Mouse (Mus musculus) MEL (cell line): Measurements from ENCODE around the gene Pgd. TPM values are rescaled to one million over a fixed set of nuclear protein-coding genes. Genes with fewer than 3 reads are reported as not detected.

ENCODE experiments used
- DNase-seq: peaks from one replicate; pipeline ENCODE4 v3.0.0; 2011; ENCODE audit warnings: low read depth, low spot score
- H3K27ac ChIP-seq: 2 replicates; pipeline ENCODE4 v1.5.1; 2012; ENCODE audit warnings: low read depth, mild to moderate bottlenecking, control low read depth, low read length, moderate library complexity; ENCODE audit not compliant: control insufficient read depth
- H3K27me3 ChIP-seq, 2 experiments: fragments of 150-350 bp in 1 of 2; sonication (generic) in 1 of 2; 2 replicates each; pipeline ENCODE4 v1.6.1; 2012; ENCODE audit warnings: low read length in 2 of 2, mild to moderate bottlenecking in 2 of 2, improper control_type of control experiment in 1 of 2, moderate library complexity in 1 of 2; ENCODE audit not compliant: insufficient read depth in 2 of 2, control insufficient read depth in 1 of 2
- H3K36me3 ChIP-seq, 2 experiments: 2 replicates each; pipeline ENCODE4 v1.6.1; 2012 to 2014; ENCODE audit warnings: low read length in 2 of 2, improper control_type of control experiment in 1 of 2, inconsistent platforms in 1 of 2, mild to moderate bottlenecking in 1 of 2; ENCODE audit not compliant: insufficient read depth in 2 of 2, control insufficient read depth in 1 of 2
- H3K4me1 ChIP-seq, 2 experiments: fragments of 150-350 bp in 1 of 2; sonication (generic) in 1 of 2; 2 replicates each; pipeline ENCODE4 v1.6.1; 2012; ENCODE audit warnings: low read length in 2 of 2, improper control_type of control experiment in 1 of 2, mild to moderate bottlenecking in 1 of 2; ENCODE audit not compliant: insufficient read depth in 2 of 2, control insufficient read depth in 1 of 2
- H3K4me3 ChIP-seq, 2 experiments: fragments of 150-350 bp in 1 of 2; sonication (generic) in 1 of 2; 2 replicates each; pipeline ENCODE4 v1.5.1; 2012; ENCODE audit warnings: low read depth in 2 of 2, low read length in 2 of 2, mild to moderate bottlenecking in 2 of 2, moderate library complexity in 2 of 2, control low read depth in 1 of 2, improper control_type of control experiment in 1 of 2; ENCODE audit not compliant: control insufficient read depth in 1 of 2, insufficient read depth in 1 of 2
- H3K79me2 ChIP-seq: 2 replicates; pipeline ENCODE4 v1.6.1; 2012; ENCODE audit warnings: mild to moderate bottlenecking, low read length, moderate library complexity; ENCODE audit not compliant: control insufficient read depth, poor library complexity, insufficient read depth
- H3K9ac ChIP-seq: 2 replicates; pipeline ENCODE4 v1.6.1; 2012; ENCODE audit warnings: low read depth, mild to moderate bottlenecking, control low read depth, low read length, moderate library complexity; ENCODE audit not compliant: control insufficient read depth, poor library complexity, severe bottlenecking
- H3K9me3 ChIP-seq: fragments of 150-350 bp; sonication (generic); replicated peaks from 2 replicates; pipeline ENCODE4 v1.6.1; 2012; ENCODE audit warnings: mild to moderate bottlenecking, low read length, improper control_type of control experiment, moderate library complexity; ENCODE audit not compliant: insufficient read depth
- CHD1 ChIP-seq: IDR thresholded peaks from 2 replicates; pipeline ENCODE4 v1.6.1; 2012; ENCODE audit warnings: low read depth, mild to moderate bottlenecking, inconsistent platforms, low read length, improper control_type of control experiment
- CTCF ChIP-seq, 3 experiments: IDR thresholded peaks in 2 of 3; conservative IDR thresholded peaks in 1 of 3; 2 replicates each; pipeline ENCODE4 v1.5.1; 2011 to 2012; ENCODE audit warnings: low read length in 3 of 3, low read depth in 2 of 3, mild to moderate bottlenecking in 2 of 3, improper control_type of control experiment in 1 of 3, inconsistent platforms in 1 of 3, mixed read lengths in 1 of 3, moderate library complexity in 1 of 3; ENCODE audit not compliant: control insufficient read depth in 1 of 3, insufficient read depth in 1 of 3, poor library complexity in 1 of 3, severe bottlenecking in 1 of 3
- ETS1 ChIP-seq: IDR thresholded peaks from 2 replicates; pipeline ENCODE4 v1.6.1; 2012; ENCODE audit warnings: low read depth, mild to moderate bottlenecking, inconsistent platforms, low read length, improper control_type of control experiment, moderate library complexity
- GABPA ChIP-seq: IDR thresholded peaks from 2 replicates; pipeline ENCODE4 v1.6.1; 2012; ENCODE audit warnings: low read depth, mild to moderate bottlenecking, inconsistent platforms, low read length, improper control_type of control experiment, moderate library complexity
- JUND ChIP-seq: IDR thresholded peaks from 2 replicates; pipeline ENCODE4 v1.6.1; 2011; ENCODE audit warnings: low read depth, mild to moderate bottlenecking, improper control_type of control experiment, low read length
- KAT2A ChIP-seq: conservative IDR thresholded peaks from 2 replicates; pipeline ENCODE4 v1.6.1; 2012; ENCODE audit warnings: low read depth, low read length, improper control_type of control experiment, inconsistent platforms
- MAX ChIP-seq: IDR thresholded peaks from 2 replicates; pipeline ENCODE4 v1.6.1; 2011; ENCODE audit warnings: low read length, improper control_type of control experiment
- MEF2A ChIP-seq: IDR thresholded peaks from 2 replicates; pipeline ENCODE4 v1.6.1; 2014; ENCODE audit warnings: low read depth, mild to moderate bottlenecking, inconsistent platforms, low read length, improper control_type of control experiment; ENCODE audit not compliant: poor library complexity, insufficient replicate concordance, severe bottlenecking; ENCODE audit errors: extremely low read depth
- NELFE ChIP-seq: IDR thresholded peaks from 2 replicates; pipeline ENCODE4 v1.6.1; 2011; ENCODE audit warnings: low read depth, low read length, improper control_type of control experiment
- NRF1 ChIP-seq: IDR thresholded peaks from 2 replicates; pipeline ENCODE4 v1.6.1; 2014; ENCODE audit warnings: low read depth, mild to moderate bottlenecking, inconsistent platforms, low read length, improper control_type of control experiment, moderate library complexity; ENCODE audit not compliant: poor library complexity, insufficient read depth, severe bottlenecking
- POLR2AphosphoS2 ChIP-seq: IDR thresholded peaks from 2 replicates; pipeline ENCODE4 v1.6.1; 2011; ENCODE audit warnings: low read length, improper control_type of control experiment
- TBP ChIP-seq: IDR thresholded peaks from 2 replicates; pipeline ENCODE4 v1.8.0; 2011; ENCODE audit warnings: low read depth, low read length, improper control_type of control experiment
- TCF12 ChIP-seq: IDR thresholded peaks from 2 replicates; pipeline ENCODE4 v1.6.1; 2014; ENCODE audit warnings: low read depth, mild to moderate bottlenecking, inconsistent platforms, low read length, improper control_type of control experiment, moderate library complexity
- USF1 ChIP-seq: IDR thresholded peaks from 2 replicates; pipeline ENCODE4 v1.6.1; 2014; ENCODE audit warnings: low read depth, mild to moderate bottlenecking, inconsistent platforms, low read length, improper control_type of control experiment, moderate library complexity
- polyA plus RNA-seq, 2 experiments: library from polyadenylated mRNA; stranded (reverse) in 1 of 2; unstranded in 1 of 2; fragments of >175 nt in 1 of 2; fragments of >200 nt in 1 of 2; gene quantifications; 2 replicates each; pipeline versions ENCODE4 v1.2.1 to v1.2.4; 2012; ENCODE audit warnings: low replicate concordance in 2 of 2, low read depth in 1 of 2; ENCODE audit not compliant: insufficient read length in 2 of 2, insufficient read depth in 1 of 2, missing spikeins in 1 of 2
- total RNA-seq: library from RNA; depleted of rRNA; stranded (reverse); fragments of 300-350 nt; gene quantifications from 2 replicates; pipeline ENCODE4 v1.2.3, GENCODE M21; 2012

Gene Pgd
- total and polyA plus RNA-seq, 3 experiments, result 116 to 219 TPM; not detected in 1

DNA sequence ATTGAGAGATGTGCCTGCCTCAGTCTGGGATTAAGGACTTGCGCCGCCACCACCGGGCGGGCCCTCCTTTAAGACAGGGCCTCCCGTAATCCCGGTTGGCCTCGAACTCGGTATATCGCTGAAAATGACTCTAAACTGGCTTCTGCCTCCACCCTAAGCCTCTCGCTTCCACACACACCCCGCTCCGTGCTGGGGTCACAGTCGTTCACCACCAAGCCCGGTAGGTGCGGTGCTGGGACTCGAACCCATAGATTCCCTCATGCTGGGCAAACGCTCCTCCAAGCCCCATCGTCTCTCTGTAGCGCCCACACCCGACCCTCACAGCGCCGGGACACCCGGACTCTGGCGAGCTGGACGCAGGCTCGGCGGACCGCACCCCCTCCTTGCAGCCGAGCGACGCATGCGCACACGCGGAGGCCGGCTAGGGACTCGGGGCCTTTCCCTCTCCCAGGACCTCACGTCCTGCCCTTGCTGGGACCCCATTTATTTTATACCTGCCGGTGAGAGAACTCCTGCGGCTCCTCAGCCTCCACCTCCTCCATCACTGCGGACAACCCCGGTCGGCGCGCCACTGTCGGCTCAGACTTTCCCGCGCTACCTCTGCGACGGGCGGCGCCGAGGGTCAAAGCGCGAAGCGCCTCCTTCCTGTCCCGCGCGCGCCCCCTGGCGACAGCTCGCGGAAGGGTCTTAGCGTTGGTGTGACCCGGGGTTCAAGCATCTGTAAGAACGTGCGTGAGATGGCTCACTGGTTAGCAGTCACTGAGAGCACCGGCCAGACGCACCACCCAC, 29.4 kb downstream of the Pgd start, which contains the start of gene Cenps (continued):
- TF ChIP-seq CTCF (IDR thresholded peaks at IDR 0.05 in 2 of 3, conservative IDR thresholded peaks at IDR 0.05 in 1 of 3; ENCODE audit: control insufficient read depth in 1 of 3, insufficient read depth in 1 of 3, low read depth in 2 of 3, low read length in 3 of 3, poor library complexity in 1 of 3, severe bottlenecking in 1 of 3) (peak; percentile 60 to 85 (median 69)), KAT2A (no peak), USF1 (no peak), TBP (no peak), CHD1 (no peak), GABPA (no peak), NRF1 (peak; percentile 77), MAX (no peak), NELFE (no peak; the same call in 1 of the 2 replicates), ETS1 (no peak), JUND (no peak), POLR2AphosphoS2 (no peak)
- TF ChIP-seq, all 39 proteins: peak for 7

DNA sequence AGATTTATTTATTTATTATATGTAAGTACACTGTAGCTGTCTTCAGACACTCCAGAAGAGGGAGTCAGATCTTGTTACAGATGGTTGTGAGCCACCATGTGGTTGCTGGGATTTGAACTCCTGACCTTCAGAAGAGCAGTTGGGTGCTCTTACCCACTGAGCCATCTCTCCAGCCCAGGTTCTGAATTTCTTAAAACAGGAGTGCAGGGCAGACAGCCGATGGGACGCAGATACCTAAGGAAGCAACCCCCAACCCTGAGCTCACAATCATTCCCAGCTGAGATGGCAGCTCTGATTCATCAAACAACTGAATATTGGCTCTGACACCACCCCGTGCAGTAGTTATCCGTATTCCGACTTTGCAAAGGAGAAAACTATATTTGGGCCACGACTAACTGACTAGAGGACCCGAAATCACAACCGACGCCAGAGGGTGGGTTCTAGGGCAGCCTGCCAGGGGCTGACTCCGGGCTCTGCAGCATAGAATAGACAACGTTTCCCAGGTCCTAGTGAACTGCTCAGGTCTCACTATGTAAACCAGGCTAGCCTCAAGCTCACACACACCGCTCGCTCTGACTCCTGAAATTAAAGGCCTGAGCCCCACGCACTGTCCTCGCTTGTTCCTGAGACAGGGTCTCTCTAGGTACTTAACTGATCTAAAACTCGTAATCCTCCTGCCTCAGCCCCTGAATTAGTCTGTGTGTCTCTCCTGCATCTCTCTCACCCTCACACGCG, 30.3 kb downstream of the Pgd start:
- peak; percentile 40 for DNase-seq
- Histone ChIP-seq H3K36me3 (peaks cover 0 to 2% of the 10 kb centered on the region in 2 experiments; a peak in 3 of 4 replicates), H3K79me2 (peaks cover 7% of the 10 kb centered on the region), H3K27ac (peak overlapping the region; percentile 83; the same call in 1 of the 2 replicates), H3K27me3 (no peaks in the 10 kb centered on the region), H3K4me1 (peaks cover 2 to 7% of the 10 kb centered on the region in 2 experiments; a peak in 3 of 4 replicates), H3K9ac (peak overlapping the region; percentile 91), H3K4me3 (peak overlapping the region; percentile 81 to 86), H3K9me3 (no peaks in the 10 kb centered on the region)
- TF ChIP-seq MEF2A, result no peak
- TF ChIP-seq TBP, result peak; percentile 90
- TF ChIP-seq GABPA, result no peak

DNA sequence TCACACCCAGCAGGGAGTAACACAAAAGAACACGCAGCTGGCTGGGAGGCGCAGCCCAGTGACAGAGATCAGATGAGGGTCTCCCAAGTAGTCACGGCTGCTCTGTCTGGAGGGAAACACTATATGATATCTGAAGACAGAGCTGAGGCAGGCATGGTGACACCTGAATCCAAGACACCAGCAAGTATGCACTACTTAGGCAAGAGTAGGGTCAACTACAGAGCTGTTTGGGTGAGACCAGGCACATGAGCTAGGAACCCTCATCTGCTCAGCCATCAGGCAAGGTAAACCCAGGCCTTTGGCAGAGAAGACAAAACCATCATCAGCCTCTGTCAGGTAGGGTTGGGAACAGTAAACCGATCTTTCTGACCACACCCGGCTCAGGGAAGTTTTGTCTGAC, 33.2 kb downstream of the Pgd start:
- Histone ChIP-seq H3K79me2 (peaks cover 7% of the 10 kb centered on the region), H3K4me1 (peaks cover 2 to 7% of the 10 kb centered on the region in 2 experiments; a peak in 3 of 4 replicates), H3K27me3 (no peaks in the 10 kb centered on the region), H3K9ac (no peak overlapping the region), H3K36me3 (peaks cover 0 to 2% of the 10 kb centered on the region in 2 experiments; a peak in 3 of 4 replicates), H3K27ac (no peak overlapping the region), H3K4me3 (no peak overlapping the region), H3K9me3 (no peaks in the 10 kb centered on the region)
- TF ChIP-seq MEF2A (no peak), TCF12 (no peak)
- DNase-seq, result no peak
